Mouse (Mus musculus) left cerebral cortex, postnatal 25 days (tissue): Measurements from ENCODE around the gene Zfp638. TPM values are rescaled to one million over a fixed set of nuclear protein-coding genes. Genes with fewer than 3 reads are reported as not detected.
A peak's percentile ranks its signal among the peaks of the same experiment; 100 is the strongest.
"Not testable (repeated sequence)": the region's sequence is repeated elsewhere in the genome, so short reads cannot be mapped to it uniquely, and the experiment has no call there.

Experiments
- DNase-seq, 2 experiments: peaks; one replicate each; pipeline ENCODE4 v3.0.0; 2022; ENCODE audit warnings: low spot score in 2 of 2, mixed read lengths in 1 of 2
- intact Hi-C: fragments of 180-260 bp; cut with DNase I; formaldehyde crosslinking; loops from one replicate; pipeline ENCODE4 v1.15.1; 2025
- total RNA-seq, 2 experiments: library from RNA; stranded (reverse); gene quantifications; 2 replicates each; pipeline ENCODE4 v1.2.3; 2021

Gene Zfp638
- total RNA-seq = 100 to 1,000 TPM; 127 to 141 TPM

- peak; percentile 92 to 96 for DNase-seq
- intact Hi-C loops = no loop called here
Observed at GRCm38 (mm10) chr6:83866954-83867597, at the start of gene Zfp638. TSS of gene Zfp638 (plus strand) at chr6:83867109.

- no peak for DNase-seq
- intact Hi-C loops = no loop called here
Observed at GRCm38 (mm10) chr6:83818996-83819395, 47.9 kb upstream of the Zfp638 start.

- intact Hi-C loops = no loop called here
- no peak for DNase-seq
Observed at GRCm38 (mm10) chr6:83820727-83821515, 46.0 kb upstream of the Zfp638 start.

- intact Hi-C loops = no loop called here
- DNase-seq = no peak
Observed at GRCm38 (mm10) chr6:83821856-83822255, 45.1 kb upstream of the Zfp638 start.

- intact Hi-C loops = no loop called here
- no peak for DNase-seq
Observed at GRCm38 (mm10) chr6:83830941-83831605, 35.8 kb upstream of the Zfp638 start.

GRCm38 (mm10) chr6:83831606-83832123 is 35.2 kb upstream of the Zfp638 start, which contains the start of gene Paip2b:
TSS of gene Paip2b (minus strand) at chr6:83831741.
- intact Hi-C loops = no loop called here
- DNase-seq = peak; percentile 98 to 100

GRCm38 (mm10) chr6:83832393-83832792 is 34.5 kb upstream of the Zfp638 start:
- peak in 1 of 2 experiments; percentile 3 for DNase-seq
- intact Hi-C loops = not testable (repeated sequence)

GRCm38 (mm10) chr6:83836826-83837225 is 30.1 kb upstream of the Zfp638 start:
- intact Hi-C loops = no loop called here
- no peak for DNase-seq

- no peak for DNase-seq
- intact Hi-C loops = no loop called here
Observed at GRCm38 (mm10) chr6:83838046-83838445, 28.9 kb upstream of the Zfp638 start.

GRCm38 (mm10) chr6:83840086-83840485 is 26.8 kb upstream of the Zfp638 start:
- intact Hi-C loops = no loop called here
- no peak for DNase-seq

- DNase-seq = no peak
- intact Hi-C loops = no loop called here
Observed at GRCm38 (mm10) chr6:83844913-83845312, 22.0 kb upstream of the Zfp638 start.

GRCm38 (mm10) chr6:83846141-83846540 is 20.8 kb upstream of the Zfp638 start:
- DNase-seq = no peak
- intact Hi-C loops = no loop called here

- intact Hi-C loops = no loop called here
- DNase-seq = no peak
Observed at GRCm38 (mm10) chr6:83849446-83849845, 17.5 kb upstream of the Zfp638 start.

- intact Hi-C loops = no loop called here
- DNase-seq = peak in 1 of 2 experiments; percentile 14
Observed at GRCm38 (mm10) chr6:83857476-83857875, 9.4 kb upstream of the Zfp638 start.

GRCm38 (mm10) chr6:83860033-83860432 is 6.9 kb upstream of the Zfp638 start:
- intact Hi-C loops = no loop called here
- DNase-seq = no peak

GRCm38 (mm10) chr6:83863538-83863937 is 3.4 kb upstream of the Zfp638 start:
- intact Hi-C loops = no loop called here
- DNase-seq = no peak

- intact Hi-C loops = no loop called here
- no peak for DNase-seq
Observed at GRCm38 (mm10) chr6:83866423-83866822, 486 bp upstream of the Zfp638 start.

- peak; percentile 46 to 51 for DNase-seq
- intact Hi-C loops = no loop called here
Observed at GRCm38 (mm10) chr6:83867598-83868585, 983 bp downstream of the Zfp638 start.

GRCm38 (mm10) chr6:83879815-83880214 is 12.9 kb downstream of the Zfp638 start:
- peak; percentile 52 to 62 for DNase-seq
- intact Hi-C loops = loop anchor here (1.0 to 5.0 kb wide), 2 partner anchors 34 to 182 kb away; no protein-coding TSS in a partner anchor
